Mouse (Mus musculus) adrenal gland, postnatal 4 days (tissue): ENCODE data around the gene Fbxl7. TPM values are rescaled to one million over a fixed set of nuclear protein-coding genes. Genes with fewer than 3 reads are reported as not detected.
A peak's percentile ranks its signal among the peaks of the same experiment; 100 is the strongest.

ENCODE experiments used
- DNase-seq, 2 experiments: peaks; one replicate each; pipeline ENCODE4 v3.0.0; 2021 to 2022; ENCODE audit warnings: low spot score in 2 of 2, mixed read lengths in 2 of 2
- long read RNA-seq, 2 experiments: library from polyadenylated mRNA; stranded (forward); transcript quantifications; one replicate each; pipeline ENCODE4 v2.0.0; 2021
- total RNA-seq, 2 experiments: library from RNA; stranded (reverse); gene quantifications; 2 replicates each; pipeline ENCODE4 v1.2.3; 2021

The Fbxl7 gene
- 10 to 100 TPM; 15.2 to 16.0 TPM for total RNA-seq
- long read RNA-seq, experiment 1, partial matches to known transcripts = 0 of 4 reads
- long read RNA-seq, experiment 1, other reads (novel, unspliced or antisense) = 4 of 4 reads
- long read RNA-seq, experiment 2, transcript Fbxl7-202 (2 exons, 2,490 nt) = major isoform, 5 of 5 reads
- long read RNA-seq, experiment 2, partial matches to known transcripts = 0 of 5 reads
- long read RNA-seq, experiment 2, other reads (novel, unspliced or antisense) = 0 of 5 reads

DNA sequence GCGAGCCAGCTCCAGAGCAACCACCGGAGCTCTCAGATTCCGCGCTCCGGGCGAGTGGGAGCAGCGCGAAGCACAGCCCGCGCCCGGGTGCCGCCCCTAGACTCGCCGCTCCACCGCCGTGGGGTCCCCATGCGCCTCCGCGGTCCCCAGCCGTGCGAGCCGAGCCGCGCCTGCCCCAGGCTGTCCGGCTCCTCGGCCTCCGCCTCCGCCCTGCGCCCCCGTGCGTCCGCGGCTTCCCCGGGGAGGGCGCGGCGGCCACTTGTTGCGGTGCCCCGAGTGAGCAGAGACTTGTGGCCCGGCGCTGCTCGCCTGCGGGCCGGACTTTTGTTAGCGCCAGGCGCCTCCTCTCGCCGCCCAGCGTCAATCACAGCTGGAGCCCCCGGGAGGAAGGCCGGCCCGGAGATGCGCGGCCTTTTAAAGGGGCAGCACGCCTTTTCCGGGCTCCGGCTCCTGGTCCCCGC is at the start of gene Fbxl7:
Fbxl7 (minus strand) TSS at position 330 of the 461 bp plus-strand sequence.
- peak; percentile 66 to 73 for DNase-seq

DNA sequence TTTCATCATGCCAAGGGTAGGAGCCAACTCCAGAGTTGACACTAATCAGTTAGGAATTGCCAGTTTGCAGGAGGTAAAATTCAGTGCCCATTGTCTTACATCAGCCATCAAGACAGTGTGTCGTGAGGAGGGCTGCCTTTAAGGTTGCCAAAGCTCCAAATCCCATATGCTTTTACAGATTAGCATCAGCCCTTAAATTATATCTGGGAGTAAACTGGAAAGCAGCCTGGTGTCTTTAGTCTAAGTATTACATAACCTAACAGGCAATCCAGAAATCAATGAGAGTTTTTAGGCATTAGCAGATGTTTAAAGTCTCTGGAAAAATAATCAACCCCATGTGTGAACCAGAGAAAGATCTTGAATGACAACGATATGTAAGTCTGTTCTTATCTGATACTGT is 26.6 kb upstream of the Fbxl7 start:
- no peak for DNase-seq

DNA sequence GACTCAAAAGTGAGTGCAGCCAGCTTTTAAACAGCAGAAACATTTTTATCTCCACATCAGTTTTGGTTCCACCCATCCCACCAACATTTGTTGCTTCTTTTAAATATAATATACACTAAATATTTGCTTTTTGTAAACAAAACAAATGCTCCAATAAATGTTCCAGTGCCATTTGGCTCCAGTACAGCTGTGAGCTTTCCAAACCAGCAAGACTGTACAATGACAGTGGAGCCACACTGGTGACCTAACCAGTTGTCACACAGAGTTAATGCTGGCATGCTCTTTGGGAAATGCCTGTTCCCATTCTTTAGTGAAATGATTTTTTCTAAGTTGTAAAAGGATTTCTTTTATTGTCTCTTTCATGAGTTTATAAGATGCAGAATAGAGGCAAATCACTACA is 18.0 kb upstream of the Fbxl7 start:
- DNase-seq = no peak

DNA sequence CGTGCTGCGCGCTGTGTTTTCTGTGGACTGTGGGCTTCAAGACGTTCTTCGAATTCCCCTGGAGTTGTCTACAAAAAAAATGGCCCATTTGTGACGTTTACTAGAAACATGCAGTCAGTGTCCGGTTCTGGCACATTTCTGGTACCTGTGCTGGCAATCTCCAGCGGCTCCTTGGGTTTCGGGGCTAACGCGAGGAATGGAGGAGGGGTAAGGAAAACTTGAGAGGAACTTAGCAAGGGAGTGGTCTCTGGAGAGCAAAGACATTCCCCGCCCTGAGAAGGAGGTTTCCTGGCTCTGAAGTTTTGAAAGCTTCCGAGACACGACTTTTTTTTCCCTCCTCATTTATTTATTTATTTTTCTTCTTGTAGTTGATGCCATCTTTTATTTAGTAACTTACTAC is 381 bp upstream of the Fbxl7 start:
- DNase-seq = no peak

DNA sequence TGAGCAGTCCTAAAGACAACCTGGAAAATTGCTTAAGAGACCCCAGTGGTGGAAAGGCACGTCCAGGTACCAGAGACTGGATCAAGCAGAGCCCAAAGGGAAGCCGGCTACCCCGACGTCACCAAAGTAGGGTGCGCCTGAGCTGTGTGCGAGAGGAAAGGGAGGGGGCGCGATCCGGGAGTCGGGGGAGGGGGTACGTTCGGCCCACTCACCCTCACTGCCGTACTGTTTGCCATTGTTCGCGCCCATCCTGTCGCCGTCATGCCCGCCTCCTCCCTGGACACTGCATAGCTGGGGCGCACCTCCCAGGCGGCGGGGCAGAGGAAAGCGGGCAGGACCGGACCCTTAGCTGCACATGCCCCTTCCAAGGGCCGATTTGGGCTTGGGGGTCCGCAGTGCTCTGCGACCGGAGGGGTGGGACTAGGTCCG is 565 bp downstream of the Fbxl7 start:
- DNase-seq = peak; percentile 8 to 12

DNA sequence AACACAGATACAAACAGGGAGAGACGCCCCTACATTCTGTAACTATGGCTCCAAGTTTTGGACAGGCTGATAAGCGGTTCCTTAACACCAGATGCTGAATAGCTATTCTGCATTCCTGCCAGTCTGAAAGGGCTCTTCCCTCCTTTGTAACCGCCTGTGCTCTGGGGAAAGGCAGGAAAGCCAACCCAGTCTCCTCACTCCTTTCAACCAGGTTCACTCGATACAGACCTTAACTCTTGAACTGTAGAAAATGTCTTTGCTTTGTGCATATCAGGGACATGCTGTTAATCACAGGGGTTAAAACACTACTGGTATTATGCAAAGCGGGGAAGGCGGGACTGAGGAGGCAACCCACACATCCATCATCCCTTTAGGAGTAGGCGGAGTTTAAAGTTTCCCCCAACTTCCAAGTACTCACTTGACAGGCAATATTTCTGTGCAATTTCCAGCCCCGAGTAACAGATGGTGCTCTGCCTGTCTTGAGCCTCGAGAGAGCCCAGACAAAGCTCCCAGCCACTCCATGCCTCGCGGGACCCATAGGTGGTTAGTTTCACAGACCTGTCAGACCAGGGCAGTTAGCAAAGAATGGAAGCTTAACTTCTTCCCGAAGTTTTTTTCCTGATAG is 1.2 kb downstream of the Fbxl7 start:
- DNase-seq = peak; percentile 6 to 11

DNA sequence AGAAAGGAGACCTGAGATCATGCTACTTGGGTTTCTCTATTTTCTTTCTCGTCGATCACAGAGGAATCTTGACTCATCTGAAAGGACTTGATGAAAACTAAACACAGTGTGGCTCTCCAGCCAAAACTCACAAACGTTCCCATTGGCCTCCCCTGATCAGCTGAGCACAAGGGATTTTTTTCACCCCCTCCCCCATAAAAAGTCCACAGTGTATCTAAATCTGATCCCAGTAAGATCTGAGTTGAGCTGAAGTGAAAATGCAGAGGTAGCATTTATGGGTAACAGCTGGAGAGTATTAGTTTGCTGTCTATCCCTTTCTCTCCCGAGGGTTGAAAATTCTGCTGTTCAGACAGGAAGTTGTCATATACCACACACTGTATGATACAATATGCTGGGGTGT is 2.2 kb downstream of the Fbxl7 start:
- no peak for DNase-seq

DNA sequence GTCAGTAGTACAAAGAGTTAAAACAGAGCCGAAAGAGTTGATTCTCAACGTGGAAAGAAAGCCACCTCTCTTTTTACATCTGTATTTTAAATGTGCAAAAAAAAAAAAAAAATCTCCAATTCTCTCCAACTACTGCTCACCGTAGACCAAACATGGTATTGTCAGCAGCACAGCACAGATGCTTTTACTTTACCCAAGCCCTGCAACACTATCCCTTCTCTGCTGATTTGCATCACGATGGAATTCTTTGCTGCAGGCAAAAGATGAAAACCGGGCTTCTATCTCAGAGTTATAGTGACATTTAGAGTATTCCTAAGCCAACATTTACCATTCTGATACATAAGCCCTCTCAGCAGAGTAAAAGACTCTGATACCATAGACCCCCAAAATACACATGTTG is 5.4 kb downstream of the Fbxl7 start:
- no peak for DNase-seq

DNA sequence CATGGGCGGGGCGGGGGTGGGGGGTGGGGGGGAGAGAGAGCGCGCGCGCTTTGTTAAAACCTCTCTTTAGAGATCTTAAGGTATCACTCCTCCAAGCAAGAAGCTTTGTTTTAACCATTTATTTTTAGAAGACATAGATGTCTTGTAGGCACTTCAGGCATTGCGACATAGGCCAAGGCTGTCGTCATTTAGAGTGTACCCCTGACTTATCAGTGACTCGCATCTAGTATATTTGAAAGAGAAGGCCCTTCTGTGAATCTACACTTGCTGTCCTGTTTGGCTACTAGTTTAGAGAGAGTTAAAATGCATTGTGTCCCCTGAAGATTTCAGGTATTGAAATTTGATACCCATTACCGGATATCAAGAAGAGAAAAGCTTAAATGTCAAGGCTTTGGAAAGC is 7.2 kb downstream of the Fbxl7 start:
- DNase-seq = no peak

DNA sequence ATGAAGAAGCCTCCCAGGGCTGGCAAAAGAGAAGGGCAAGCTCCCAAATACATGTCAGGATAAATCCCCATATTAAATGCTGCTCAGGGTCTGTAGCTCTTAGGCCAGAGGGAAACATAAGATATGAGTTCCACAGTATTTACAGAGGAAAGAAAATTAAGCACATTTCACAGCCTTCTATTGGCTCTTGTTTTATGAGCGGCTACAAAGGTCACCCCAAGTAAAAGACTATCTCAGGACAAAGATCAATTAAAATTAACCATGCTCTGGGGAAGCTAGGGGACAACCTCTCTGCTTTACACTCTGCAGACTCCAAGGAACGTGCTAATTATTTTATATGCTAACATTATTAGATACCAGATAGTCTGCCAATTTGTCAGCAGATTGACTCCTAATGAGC is 9.4 kb downstream of the Fbxl7 start:
- DNase-seq = no peak

DNA sequence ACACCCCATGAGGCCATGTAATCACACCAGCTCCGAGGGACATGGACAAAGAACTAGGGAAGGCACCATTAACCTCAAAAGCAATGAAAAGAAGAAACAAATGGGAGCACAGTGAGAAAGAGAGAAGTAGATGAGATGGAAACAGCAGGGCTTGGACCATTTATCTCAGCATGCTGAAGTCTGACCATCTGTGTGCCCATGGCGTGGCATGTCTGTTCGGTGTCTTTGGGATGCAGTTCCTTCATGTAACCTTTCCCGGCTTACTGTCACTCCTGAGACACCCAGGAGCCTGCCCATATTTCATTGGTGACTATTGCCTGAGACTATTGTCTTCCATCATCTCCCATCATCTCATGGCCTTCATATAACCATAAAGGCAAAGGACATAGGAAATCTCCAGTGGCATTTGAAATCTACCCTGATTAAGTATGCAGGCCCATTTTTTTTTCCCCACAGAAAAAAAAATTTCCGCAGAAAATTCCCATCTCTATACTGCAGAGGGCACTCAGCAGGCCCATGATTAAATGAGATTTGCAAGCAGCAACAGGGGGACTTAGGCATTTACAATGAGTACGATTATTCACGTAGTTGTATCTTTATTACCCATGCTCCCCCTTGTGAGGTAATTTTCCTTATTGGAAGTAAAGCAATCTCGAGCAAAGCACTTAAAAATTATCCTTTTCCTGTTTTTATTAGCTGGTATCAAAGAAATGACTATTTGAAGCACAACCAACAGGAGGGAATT is 15.0 kb downstream of the Fbxl7 start:
- DNase-seq = no peak

DNA sequence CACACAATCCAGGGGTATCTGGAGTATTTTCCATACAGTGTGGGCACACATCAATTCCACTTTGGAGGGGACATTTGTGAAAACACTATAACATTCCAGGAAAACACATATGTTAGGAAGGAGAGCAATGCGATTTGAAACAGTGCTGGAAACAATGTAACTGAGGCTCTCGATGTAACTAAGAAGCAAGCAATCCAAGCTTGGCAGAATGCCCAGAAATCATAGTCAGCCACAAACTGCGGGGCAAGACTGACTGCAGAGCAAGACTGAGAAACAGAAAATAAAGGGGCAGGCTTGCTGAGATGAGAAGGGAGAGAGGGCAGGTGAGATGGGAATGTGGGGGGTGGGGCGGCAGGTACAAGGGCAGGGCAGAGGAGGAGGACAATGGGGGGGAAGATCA is 19.7 kb downstream of the Fbxl7 start:
- peak in 1 of 2 experiments; percentile 40 for DNase-seq

DNA sequence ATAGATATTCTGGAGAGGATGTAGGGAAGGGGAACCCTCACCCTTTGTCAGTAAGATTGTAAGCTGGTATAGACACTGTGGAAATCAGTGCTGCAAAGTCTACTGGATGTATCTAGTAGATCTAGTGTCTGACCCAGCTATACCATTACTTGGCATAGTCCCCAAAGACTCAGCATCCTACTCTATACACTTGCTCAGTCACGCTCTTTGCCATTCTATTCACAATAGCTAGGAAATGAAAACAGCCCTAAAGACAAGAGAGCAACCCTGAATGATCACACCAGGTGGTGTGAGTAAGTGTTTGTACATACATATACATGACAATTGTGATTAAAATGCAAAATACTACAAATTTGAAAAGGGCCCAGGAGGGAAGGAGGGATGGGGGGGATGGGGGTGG is 23.1 kb downstream of the Fbxl7 start:
- no peak for DNase-seq

DNA sequence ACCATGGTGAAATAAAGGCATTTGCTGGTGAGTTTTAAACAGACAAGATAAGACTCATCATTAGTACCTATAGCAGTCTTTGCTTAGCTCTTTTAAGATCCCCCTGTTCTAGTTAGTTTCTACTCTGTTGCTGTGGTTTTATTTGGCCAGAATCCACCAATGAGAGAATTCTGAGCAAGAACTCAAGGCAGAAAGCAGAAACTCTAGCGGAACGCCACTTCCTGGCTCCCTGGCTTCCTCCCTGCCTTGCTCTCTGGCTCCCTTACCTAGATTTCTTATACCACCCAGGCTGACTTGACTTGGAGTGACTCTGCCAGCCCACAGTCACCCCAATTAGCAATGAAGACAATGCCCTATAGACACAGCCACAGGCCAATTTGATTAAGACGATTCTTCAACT is 26.2 kb downstream of the Fbxl7 start:
- no peak for DNase-seq

DNA sequence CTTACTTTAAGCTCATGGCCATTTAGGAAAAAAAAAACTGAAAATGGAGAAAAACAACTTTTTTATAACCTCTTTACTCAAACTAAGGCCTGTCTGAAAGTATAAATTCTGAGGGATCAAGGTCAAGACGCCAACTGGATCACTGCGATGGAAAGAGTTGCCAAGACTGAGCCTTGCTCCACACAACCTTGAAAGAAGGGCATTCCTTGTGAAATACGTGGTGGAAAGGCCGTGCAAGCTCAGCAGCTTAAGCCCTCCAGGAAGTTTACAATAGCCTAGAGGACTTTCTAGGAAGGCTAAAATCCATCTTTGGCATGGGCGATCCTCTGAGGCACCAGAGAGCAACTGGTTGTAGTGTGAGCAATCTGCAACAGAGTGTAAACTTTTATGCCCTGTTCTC is 27.9 kb downstream of the Fbxl7 start:
- DNase-seq = no peak

DNA sequence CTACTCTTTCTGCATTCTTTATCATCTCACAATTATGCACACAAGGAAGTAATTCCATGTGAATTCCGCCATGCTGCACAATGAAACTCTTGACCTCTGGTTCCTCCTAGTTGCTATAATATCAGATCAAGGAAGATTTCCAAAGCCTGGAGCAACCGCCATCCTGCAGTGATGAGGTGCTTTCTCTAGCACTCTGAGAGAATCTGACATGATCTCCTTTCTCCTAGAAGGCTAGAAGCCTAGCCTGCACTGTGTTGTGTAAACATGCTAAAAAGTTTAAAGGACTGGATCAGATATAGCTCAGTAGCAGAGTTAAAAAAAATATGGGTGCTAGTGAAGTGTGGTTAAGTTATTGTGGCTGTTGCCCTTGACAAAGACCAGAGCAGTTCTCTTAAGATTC is 33.2 kb downstream of the Fbxl7 start:
- DNase-seq = no peak

DNA sequence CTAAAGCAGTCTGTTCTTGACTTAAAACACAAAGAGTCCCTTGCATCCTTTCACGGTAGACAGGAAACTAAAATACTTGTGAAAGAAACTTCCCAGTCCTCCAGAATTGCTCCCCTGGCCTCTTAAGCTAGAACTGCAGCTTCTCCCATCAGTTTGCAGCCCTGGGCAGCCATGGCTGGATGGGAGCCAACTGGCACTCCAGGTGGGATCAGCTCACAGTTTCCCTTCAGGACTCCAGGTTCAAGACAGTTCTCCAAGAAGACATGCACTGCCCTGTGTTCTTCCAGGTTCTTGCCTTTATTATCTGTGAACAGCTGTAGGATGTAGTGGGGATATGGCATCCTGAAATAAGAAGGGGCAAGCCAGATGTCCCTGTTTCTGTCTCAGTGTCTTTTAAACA is 45.8 kb downstream of the Fbxl7 start:
- no peak for DNase-seq

DNA sequence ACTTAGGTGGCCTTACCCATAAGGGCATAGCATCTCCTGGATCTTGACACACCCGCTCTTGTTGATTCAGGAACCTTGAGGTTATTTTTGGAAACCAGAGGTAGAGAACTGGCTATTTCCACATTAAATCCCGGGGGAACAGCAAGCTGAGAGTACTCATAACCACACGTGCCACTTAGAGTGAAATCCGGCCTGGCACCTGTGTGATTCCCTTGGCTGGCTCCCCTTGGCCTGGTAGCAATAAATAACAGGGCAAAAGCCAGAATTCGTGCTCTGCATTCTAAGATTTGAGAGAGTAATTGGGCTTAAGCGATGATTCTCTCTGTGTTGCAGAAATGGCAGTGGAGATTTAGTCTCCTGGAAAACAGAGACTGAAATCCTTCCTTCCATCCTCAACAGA is 53.2 kb downstream of the Fbxl7 start:
- DNase-seq = no peak

DNA sequence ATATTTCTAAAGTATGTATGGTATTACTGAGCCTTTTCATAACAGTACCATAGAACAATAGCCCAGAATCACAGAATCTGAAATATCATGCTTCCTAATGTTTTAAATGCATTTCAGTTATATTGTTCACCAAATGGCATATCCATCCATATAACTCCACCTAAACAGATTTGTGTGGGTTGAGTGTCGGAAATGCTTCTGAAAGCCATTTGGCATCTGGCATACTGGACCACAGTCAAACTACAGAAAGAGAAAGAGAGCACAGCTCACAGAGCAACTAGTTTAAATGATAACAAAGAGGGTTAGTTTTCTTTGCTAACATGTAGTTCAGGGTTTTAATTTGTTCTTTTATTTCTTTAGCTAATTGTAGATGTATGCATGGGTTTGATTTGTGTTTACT is 57.0 kb downstream of the Fbxl7 start:
- no peak for DNase-seq

DNA sequence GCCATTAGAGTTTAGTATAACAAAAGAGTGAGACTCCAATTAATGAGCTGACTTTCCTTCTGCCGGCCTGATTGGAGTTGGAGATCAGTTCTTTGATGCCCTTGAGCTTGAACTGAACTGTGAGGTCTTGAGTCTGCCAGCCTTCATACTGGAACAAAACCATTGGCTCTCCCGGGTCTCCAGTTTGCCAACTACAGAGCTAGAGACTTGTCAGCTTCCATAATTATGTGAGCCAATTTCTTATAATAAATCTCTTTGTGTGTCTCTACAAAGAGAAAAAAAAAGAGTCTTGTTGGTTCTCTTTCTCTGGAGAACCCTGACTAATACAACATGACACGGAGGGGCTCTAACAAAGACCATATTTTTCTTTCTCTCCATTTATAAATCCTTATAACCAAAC is 58.2 kb downstream of the Fbxl7 start:
- DNase-seq = no peak

DNA sequence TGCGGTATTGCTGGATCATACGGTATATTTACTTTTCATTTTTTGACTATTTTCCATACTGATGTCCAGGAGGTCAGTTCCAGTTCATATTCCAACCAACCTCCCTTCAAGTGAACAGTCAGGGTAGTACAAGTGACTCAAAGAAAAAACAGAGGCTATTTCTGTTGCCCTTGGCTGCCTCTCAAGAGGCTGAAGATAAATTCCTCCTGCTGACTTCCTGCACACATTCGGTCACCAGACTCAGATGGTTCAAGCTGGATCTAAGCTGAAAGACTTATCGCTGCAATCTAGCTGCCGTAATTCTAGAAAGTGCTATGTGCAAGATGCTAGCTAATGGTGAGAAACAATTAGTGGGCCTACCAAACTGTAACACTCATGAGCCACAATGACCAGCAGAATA is 61.0 kb downstream of the Fbxl7 start:
- DNase-seq = no peak

DNA sequence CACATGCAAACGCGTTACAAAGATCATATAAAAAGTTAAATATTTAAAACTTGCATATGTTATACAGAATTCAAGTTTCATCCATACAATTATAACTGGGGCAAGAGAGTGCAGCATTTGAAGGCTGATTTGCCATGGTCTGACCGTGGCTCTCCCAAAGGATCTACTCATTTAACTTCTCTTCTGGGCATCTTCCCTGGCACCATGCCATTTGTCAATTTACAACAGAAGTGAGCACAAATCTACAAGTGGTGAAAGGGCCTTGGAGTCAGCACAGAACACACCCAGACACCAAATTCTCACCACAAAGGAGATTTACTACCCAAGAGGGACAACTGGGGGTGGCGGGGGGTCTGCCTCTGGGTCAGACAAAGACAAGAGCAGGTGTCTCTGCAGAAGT is 64.2 kb downstream of the Fbxl7 start:
- DNase-seq = no peak

DNA sequence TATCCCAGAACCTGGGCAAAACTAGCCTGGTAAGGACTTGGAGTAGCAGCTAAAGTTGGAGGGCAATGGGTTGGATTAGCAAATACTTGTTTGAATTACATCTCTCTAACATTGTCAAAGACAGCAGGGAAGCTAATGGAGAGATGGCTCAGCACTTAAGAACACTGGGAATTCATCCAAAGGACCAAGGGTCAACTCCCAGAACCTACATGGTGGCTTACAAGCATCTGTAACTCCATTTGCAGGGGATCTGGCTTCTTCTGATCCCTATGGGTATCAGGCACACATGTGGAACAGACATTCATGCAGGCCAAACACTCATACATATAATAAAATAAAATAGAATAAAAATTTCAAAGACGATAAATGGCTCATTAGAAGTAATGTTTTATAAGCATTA is 78.4 kb downstream of the Fbxl7 start:
- DNase-seq = no peak
